Mouse (Mus musculus): ENCODE results near the gene Gm20773.
"Not testable (repeated sequence)": the region's sequence is repeated elsewhere in the genome, so short reads cannot be mapped to it uniquely, and the experiment has no call there.

The Gm20773 gene

DNA sequence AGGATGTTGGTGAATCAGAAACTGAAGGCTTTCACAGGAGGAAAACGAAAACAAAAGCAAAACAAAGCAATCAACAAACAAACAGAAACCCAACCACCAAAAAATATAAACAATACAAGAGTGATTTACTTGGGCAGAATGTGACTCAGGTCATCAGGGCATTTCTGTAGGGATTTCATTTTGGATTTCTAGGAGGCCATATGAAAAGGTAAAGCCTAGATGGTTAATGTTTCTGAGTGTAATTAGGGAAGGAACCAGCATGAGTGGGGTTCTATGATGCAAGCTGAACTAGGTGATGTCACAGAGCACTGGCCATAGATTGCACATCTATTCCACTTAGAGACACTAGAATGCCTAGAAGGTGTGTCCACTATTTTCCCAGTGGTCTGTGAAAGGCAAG is at the start of gene Gm20773:
Gene Gm20773, plus strand, starts transcription at position 301 of the 400 bp plus-strand sequence.
- not testable (repeated sequence) for DNase-seq (ENCODE audit: low read depth, low spot score)

DNA sequence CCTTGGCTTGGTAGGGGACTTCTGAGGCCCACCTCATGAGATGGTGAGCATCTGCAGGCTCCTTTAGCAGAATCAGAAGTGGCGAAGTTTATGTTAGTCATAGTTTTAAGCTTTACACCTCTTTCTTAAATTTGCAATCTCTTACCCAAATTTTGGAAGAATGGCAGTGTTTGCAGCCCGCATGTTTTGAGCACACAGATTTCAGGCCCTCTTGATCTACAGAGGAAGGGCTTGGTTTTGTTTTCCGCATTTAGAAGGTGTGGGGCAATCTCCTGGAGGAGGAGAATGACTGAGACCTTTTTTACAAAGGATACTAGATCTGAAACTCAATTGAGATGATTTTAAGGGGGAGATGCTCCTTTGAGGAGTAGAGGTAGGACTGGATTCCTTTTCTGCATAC is 28.3 kb upstream of the Gm20773 start, which contains the start of gene Gm21866:
Gene Gm21866, minus strand, starts transcription at position 101 of the 400 bp plus-strand sequence.
- DNase-seq (ENCODE audit: low read depth, low spot score), result not testable (repeated sequence)

Measured in c-Kit-negative CD71-positive TER-119-positive erythroid progenitor cells, embryonic 14.5 days (primary cell).